Mouse (Mus musculus): ENCODE measurements at regions not wholly inside any gene's neighbourhood (a gene's known extent, or its start where the extent isn't known, plus 50 kb on each side); places are given as distances from the start of the nearest gene placed in this dataset.

DNA sequence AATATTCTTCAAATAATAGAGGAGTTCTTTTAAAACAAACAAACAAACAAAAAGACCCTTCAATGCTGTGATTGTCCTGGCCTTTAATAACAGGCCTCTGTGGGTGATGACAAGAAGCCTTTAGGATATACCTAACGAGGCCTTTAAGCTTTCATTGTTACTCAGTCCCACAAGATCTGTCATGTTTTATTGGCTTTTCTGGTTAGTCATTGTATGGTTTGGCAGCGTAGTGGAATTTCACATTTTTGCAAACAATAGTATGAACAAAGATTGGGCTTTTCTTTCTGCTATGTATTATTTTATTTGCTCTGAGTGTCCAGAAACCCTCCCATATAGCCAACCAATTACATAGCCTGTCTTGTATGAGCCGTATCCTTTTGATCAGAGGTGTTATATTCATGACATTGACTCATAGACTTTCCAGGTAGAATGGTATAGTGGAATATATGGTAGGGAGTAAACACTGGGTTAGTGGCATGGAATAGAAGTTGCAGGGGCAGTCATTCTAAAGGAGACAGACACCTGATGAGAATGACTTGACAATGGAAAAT lies 76.1 kb upstream of the Cerkl start:
- no peak for TF ChIP-seq CTCF (IDR thresholded peaks at IDR 0.05; ENCODE audit: borderline replicate concordance, extremely low read depth, insufficient read depth, insufficient read length)
- no peak for TF ChIP-seq POLR2A (IDR thresholded peaks at IDR 0.05; ENCODE audit: borderline replicate concordance, extremely low read depth, insufficient read depth, insufficient read length, poor library complexity, severe bottlenecking)

All from brain, embryonic 14.5 days (tissue).